Mouse (Mus musculus): ENCODE measurements around the gene Cd5l. TPM values are rescaled to one million over a fixed set of nuclear protein-coding genes. Genes with fewer than 3 reads are reported as not detected.

The Cd5l gene
- polyA plus RNA-seq, 1 experiment from 2014 or later: 1,051 TPM

Other genes starting within 250 kb of the Cd5l start
- 0.04 TPM in 1 of 3 replicates, not detected in the others for gene Kirrel, start 183.1 kb upstream of the Cd5l start, polyA plus RNA-seq (2018)
- gene Fcrls, start 94.1 kb upstream of the Cd5l start, polyA plus RNA-seq (2018): 116 to 293 TPM (median 116 TPM) in 3 replicates
- gene Fcrl1, start 18.5 kb downstream of the Cd5l start, polyA plus RNA-seq (2018): 2.8 to 11.5 TPM (median 8.4 TPM) in 3 replicates
- gene Fcrl5, start 77.9 kb downstream of the Cd5l start, polyA plus RNA-seq (2018): 0.11 TPM in 1 of 3 replicates, not detected in the others
- 40.8 to 61.3 TPM (median 52.2 TPM) in 3 replicates for gene Etv3, start 167.5 kb downstream of the Cd5l start, polyA plus RNA-seq (2018)

Measured in macrophage (primary cell).